Mouse (Mus musculus): Measurements from ENCODE around the gene Brca1.
"Not testable (repeated sequence)": the region's sequence is repeated elsewhere in the genome, so short reads cannot be mapped to it uniquely, and the experiment has no call there.

The Brca1 gene

DNA sequence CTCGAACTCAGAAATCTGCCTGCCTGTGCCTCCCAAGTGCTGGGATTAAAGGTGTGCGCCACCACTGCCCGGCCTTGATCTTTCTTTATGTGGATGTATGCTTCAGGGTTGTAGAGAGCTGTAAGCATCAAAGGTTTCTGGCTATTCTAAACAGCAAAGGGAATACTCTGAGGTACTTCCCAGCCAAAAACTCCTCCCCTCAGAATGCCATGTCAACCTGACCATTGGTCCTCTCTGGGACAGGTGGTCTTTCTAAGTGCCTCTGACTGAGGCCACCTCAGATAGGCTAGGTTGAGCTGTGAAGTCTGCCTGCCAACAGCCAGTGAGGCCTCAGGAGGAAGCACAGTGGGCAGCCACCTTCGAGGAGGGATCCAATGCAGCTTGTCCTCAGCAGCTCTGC lies 102.9 kb downstream of the Brca1 start:
- no peak for DNase-seq (ENCODE audit: low spot score)

DNA sequence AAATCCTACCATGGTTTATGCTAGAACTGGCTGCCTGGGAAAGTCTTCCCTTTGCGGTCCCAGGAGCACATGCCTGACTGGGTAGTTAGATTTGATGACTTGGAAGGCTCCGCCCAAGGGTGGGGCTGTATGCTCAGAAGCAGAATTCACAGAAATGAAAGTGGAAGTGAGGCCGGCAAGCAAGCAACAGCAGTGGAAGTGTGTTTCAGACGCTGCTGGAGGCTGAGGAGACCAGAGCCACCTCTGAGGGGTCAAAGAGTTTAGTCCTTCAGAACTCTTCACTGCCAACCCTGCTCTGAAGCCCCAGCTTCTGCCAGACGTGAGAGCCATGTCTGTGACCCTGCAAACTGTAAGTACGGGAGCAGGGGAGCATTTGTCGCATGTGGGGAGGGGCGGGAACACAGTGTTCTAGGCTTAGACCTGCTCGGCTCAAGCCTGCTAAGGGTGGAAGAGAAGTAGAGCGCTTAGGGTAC lies 103.4 kb downstream of the Brca1 start, which contains the start of gene Ifi35:
TSS of gene Ifi35 (plus strand) at position 134 of the 473 bp plus-strand sequence.
- DNase-seq (ENCODE audit: low spot score), result peak; percentile 49

DNA sequence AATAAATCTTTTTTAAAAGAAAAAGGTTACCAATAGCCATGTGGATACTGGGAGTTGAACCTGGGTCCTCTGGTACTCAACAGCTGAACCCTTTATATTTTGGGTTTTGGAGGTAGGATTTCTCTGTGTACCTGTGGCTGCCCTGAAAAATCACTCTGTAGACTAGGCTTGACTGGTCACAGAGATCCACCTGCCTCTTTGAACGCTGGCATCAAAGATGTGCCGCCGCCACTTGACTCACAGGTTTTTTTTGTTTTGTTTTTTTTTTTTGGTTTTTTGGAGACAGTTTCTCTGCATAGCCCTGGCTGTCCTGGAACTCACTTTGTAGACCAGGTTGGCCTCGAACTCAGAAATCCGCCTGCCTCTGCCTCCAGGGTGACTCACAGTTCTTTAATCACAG lies 104.0 kb downstream of the Brca1 start:
- DNase-seq (ENCODE audit: low spot score), result no peak

DNA sequence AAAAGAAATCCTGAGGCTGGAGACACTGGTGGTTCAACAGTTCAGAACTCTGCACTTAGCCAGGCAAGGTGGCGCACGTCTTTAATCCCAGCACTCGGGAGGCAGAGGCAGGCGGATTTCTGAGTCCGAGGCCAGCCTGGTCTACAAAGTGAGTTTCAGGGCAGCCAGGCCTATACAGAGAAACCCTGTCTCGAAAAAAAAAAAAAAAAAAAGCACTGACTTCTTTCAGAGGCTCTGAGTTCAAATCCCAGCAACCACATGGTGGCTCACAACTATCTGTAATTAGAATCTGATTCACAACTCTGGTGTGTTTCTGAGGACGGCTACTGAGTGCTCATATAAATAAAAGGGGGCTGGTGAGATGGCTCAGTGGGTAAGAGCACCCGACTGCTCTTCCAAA lies 104.9 kb downstream of the Brca1 start:
- not testable (repeated sequence) for DNase-seq (ENCODE audit: low spot score)

DNA sequence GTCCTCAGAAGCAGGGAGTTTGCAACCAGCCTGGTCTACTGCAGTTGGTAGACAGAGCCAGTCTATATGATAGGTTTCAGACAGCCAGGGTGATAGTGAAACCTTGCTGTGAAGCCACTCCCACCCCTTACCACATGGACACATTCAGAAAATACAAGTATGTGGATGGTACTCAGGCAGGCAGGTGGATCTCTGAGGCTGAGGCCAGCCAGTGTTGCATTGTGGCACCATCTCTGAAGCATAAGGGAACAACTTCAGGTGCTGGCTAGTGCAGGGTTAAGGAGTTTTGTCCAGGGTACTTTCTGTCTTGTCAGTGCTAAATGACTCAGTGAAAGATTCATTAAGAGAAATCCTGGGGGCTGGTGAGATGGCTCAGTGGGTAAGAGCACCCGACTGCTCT lies 105.4 kb downstream of the Brca1 start:
- DNase-seq (ENCODE audit: low spot score), result no peak

DNA sequence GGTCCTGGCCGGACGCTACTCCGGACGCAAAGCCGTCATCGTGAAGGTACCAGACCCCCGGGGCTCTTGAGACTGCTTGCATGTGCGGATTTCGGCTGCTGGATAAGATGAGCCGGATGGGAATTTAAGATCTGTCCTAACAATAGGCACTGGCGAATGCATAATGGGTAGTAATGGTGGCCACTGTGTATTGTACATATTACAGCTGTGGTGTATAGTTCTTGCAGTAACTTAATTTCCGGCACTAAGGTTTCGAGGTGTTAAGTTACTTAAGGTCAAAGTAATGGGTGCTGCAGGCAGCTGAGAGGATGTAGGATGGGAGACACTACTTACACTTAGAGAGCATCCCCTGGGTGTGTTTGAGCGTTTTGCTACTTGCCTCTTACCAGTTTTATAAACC lies 109.0 kb downstream of the Brca1 start:
- no peak for DNase-seq (ENCODE audit: low spot score)

DNA sequence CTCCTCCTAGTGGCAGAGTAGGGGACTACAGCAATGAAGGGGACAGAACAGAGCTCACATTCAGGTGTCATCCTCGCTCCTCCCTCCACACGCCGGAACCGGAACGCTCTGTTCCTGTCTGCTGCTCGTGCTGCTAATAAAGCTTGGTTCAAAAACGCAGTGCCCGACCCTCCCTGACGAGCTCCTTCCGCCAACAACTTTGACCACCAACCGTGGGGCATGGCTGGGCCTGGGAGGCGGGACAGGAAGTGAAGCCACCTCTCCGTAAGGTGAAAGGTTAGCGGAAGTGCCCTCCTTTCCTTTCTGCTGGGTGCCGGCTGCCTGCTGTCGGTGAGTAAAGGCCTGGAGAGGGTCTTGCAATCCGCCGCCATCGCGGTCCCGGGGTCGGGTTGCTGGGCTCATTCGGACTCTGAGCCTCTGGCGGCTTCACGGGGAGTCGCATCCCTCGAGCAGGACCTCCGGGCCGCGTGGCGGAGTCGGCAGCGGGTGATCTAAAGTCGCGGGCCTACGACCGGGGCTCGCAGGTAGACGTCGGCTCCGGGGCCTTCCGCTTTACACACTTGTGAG lies 109.5 kb downstream of the Brca1 start, which contains the start of gene Rpl27:
TSS of gene Rpl27 (plus strand) at position 172 of the 567 bp plus-strand sequence.
- DNase-seq (ENCODE audit: low spot score), result peak; percentile 99

DNA sequence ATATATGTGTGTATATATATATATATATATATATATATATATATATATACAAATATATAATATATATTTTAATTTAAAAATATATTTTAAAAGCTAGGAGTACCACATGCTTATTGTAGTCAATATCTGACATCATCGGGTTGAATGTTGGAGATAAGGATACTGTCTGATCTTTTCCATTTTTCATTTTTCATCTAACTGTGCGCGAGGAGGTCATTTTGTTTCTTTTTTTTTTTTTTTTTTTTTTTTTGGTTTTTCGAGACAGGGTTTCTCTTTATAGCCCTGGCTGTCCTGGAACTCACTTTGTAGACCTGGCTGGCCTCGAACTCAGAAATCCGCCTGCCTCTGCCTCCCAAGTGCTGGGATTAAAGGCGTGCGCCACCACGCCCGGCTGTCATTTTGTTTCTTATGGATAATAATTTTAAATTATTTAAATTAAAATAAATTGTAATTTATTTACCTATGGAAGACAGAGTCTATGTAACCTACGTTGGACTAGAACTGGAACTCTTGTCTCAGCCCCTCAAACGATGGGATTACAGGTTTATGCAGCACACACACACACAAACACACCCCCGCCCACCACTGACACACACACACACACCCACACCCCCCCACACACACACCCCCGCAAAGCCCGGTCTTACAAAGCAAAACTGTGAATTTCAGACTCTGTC lies 110.2 kb downstream of the Brca1 start:
- not testable (repeated sequence) for DNase-seq (ENCODE audit: low spot score)

Data from embryo, embryonic 10.5 days (tissue).